Mouse (Mus musculus) thymus, postnatal 36 days (tissue): ENCODE measurements around the gene Opalin.
A peak's percentile ranks its signal among the peaks of the same experiment; 100 is the strongest.

ENCODE experiments used
- DNase-seq, 2 experiments: peaks; one replicate each; pipeline ENCODE4 v3.0.0; 2022; ENCODE audit warnings: mixed read lengths in 2 of 2

The Opalin gene

GRCm38 (mm10) chr19:41071500-41071899, 5.4 kb downstream of the Opalin start:
- peak; percentile 86 to 89 for DNase-seq

GRCm38 (mm10) chr19:41054702-41055101, 22.2 kb downstream of the Opalin start:
- DNase-seq: no peak

- DNase-seq: peak; percentile 71
Measured at GRCm38 (mm10) chr19:41053530-41053929, 23.4 kb downstream of the Opalin start.

- DNase-seq: no peak
Measured at GRCm38 (mm10) chr19:41052247-41052646, 24.7 kb downstream of the Opalin start.

- no peak for DNase-seq
Measured at GRCm38 (mm10) chr19:41051714-41052113, 25.2 kb downstream of the Opalin start.

GRCm38 (mm10) chr19:41048187-41048559, 28.7 kb downstream of the Opalin start:
- DNase-seq: no peak

GRCm38 (mm10) chr19:41047437-41048186, 29.3 kb downstream of the Opalin start:
- no peak for DNase-seq

- DNase-seq: no peak
Measured at GRCm38 (mm10) chr19:41045091-41045770, 31.7 kb downstream of the Opalin start.

- DNase-seq: peak; percentile 78 to 86
Measured at GRCm38 (mm10) chr19:41039110-41039509, 37.8 kb downstream of the Opalin start.

- DNase-seq: no peak
Measured at GRCm38 (mm10) chr19:41035809-41036551, 40.9 kb downstream of the Opalin start.

GRCm38 (mm10) chr19:41031869-41032268, 45.0 kb downstream of the Opalin start:
- DNase-seq: peak in 1 of 2 experiments; percentile 53

GRCm38 (mm10) chr19:41031009-41031408, 45.9 kb downstream of the Opalin start:
- peak; percentile 74 to 86 for DNase-seq

- DNase-seq: peak in 1 of 2 experiments; percentile 65
Measured at GRCm38 (mm10) chr19:41030161-41030560, 46.8 kb downstream of the Opalin start.

GRCm38 (mm10) chr19:41029219-41029618, 47.7 kb downstream of the Opalin start, which contains the start of gene Dntt:
Dntt (plus strand) TSS chr19:41029275.
- DNase-seq: peak in 1 of 2 experiments; percentile 61

- DNase-seq: no peak
Measured at GRCm38 (mm10) chr19:41027601-41028000, 49.3 kb downstream of the Opalin start.

- peak in 1 of 2 experiments; percentile 75 for DNase-seq
Measured at GRCm38 (mm10) chr19:41027024-41027423, 49.9 kb downstream of the Opalin start.

- peak in 1 of 2 experiments; percentile 65 for DNase-seq
Measured at GRCm38 (mm10) chr19:41026551-41026950, 50.4 kb downstream of the Opalin start.

- DNase-seq: peak in 1 of 2 experiments; percentile 76
Measured at GRCm38 (mm10) chr19:41022244-41022643, 54.7 kb downstream of the Opalin start.

- DNase-seq: no peak
Measured at GRCm38 (mm10) chr19:41020537-41020936, 56.4 kb downstream of the Opalin start.

GRCm38 (mm10) chr19:41019164-41019675, 57.7 kb downstream of the Opalin start:
- peak in 1 of 2 experiments; percentile 75 for DNase-seq

- DNase-seq: peak in 1 of 2 experiments; percentile 66
Measured at GRCm38 (mm10) chr19:41015951-41016716, 60.8 kb downstream of the Opalin start.

- no peak for DNase-seq
Measured at GRCm38 (mm10) chr19:41014003-41014402, 62.9 kb downstream of the Opalin start.
